Mouse (Mus musculus): ENCODE measurements around the gene Tmem109.

Tmem109 gene

DNA sequence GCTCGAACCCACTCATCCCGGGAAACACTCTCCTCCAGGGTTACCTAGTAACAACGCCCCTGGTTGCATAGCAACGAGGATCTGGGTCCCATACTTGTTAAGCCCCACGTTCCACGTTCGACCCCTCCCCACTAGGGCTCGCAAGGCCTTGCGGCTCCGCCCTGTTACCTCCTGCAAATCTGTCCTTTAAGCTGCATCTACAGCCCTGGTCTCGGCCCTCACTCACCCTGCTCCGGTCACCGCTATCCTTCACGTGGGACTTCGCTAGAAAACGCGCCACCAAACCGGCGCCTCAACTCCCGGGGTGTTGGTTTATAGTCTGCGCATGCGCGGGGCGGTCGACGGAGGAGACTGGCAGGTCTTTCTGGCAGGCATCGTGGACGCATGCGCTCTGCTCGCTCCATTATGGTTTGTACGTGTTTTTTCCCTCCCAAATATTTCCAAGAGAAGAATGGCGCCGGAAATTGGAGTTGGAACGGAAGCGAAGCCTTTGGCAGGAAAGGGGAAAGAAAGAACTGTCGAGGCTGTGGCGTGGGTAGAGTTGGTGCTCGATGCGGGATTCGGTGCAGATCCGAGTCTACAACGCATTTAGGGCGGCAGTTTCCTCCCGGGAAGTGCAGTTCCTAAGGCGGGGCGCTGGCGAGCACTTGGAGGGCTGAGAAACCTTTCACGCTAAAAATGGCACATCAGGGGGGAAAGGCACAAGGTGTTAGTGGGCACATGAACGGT lies at the start of gene Tmem109:
Tmem109 (minus strand) TSS at position 576 of the 729 bp plus-strand sequence.
- ATAC-seq (ENCODE audit: insufficient number of reproducible peaks, low FRiP score, low TSS enrichment), result peak; percentile 82

DNA sequence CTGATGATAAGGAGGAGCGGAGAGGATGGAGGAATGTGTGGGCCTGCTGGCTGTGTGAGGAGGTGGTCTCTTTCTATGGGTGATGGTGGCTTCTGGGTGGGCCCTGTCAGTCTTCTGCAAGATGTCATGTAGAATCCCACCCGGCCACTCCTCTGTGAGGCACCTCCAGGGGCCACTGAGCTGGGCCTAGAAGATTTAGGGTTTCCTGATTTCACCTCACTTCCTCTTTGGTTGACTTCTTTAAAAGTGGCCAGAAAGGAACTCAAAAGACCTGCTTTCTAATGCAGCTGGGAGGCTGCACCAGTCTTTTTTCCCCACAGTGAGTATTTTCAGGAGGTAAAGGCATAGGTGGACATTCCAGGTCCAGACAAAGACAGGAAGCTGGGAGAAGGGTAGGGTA lies 48.8 kb upstream of the Tmem109 start:
- ATAC-seq (ENCODE audit: insufficient number of reproducible peaks, low FRiP score, low TSS enrichment), result no peak

DNA sequence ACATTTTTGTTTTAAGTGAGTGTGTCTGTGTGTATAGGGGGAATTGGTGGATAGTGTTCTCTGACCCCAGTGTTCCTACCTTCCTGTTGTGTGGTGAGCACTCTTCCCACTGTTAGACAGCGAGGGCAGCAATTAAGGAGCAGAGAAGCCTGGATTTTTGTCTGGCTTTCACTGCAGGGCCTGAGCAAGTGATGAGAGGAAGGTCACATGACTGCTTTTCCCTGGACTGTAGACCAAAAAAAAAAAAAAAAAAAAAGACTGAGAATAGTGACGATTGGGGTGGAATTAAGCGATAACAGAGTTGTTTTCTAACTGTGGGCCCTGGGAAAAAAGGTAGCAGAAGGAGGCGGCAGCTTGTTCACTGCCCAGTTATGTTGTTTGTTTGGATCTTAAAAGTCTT lies 44.9 kb upstream of the Tmem109 start:
- no peak for ATAC-seq (ENCODE audit: insufficient number of reproducible peaks, low FRiP score, low TSS enrichment)

DNA sequence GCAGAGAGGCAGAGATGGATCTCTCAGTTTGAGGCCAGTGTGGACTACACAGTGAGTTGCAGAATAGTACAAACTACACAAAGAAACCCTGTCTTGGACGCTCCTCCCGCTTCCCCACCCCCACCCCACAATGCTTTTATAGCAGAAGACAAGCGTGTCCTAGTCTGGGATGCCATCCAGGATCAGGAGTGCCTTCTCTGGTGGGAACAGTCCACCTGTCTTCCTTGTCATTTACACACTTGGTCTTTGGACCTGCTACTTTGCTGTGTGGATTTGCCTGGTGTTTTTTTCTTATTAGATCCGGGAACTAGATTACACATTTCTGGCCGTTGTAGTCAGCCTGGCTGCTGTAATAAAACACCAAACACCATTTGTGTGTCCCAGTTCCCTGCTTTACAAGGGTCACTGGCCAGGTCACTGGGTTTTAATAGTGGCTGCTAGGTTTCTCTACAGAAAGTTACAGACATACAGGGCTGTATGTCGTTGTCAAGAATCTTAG lies 44.4 kb upstream of the Tmem109 start:
- no peak for ATAC-seq (ENCODE audit: insufficient number of reproducible peaks, low FRiP score, low TSS enrichment)

DNA sequence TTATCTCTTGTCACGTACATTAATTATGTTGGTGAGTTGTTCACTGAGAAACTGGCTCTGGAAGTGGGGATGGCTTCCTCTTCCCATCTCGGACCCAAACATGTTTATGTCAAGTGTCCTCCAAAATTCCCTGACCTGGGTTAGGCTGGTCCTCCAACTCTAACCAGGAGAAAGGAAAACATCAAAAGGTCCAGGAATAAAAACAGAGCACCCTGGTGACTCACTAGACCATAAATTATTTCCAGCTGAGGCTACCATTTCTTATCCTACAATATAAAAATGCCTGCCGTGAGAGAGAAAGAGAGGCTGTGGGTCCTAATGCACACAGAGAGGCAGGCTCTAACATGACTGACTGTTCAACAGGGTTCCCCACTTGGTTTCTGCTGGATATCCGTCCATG lies 42.4 kb upstream of the Tmem109 start:
- ATAC-seq (ENCODE audit: insufficient number of reproducible peaks, low FRiP score, low TSS enrichment), result no peak

DNA sequence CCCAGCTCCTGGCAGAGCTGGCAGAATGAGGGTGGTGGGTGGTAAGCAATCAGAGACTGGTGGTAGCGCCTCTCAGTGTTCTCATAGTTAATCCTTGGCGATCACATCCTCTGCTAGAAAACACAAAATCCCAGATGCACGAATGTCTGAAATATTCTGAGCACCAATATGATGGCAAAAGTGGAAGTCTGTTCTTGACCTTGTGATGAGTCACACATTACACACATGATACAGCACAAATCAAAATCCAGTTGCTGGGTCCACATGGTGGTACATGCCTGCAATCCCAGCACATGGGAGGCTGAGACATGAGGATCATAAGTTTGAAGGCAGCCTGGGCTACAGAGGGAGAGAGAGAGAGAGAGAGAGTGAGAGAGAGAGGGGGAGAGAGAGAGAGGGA lies 39.3 kb upstream of the Tmem109 start:
- ATAC-seq (ENCODE audit: insufficient number of reproducible peaks, low FRiP score, low TSS enrichment), result no peak

DNA sequence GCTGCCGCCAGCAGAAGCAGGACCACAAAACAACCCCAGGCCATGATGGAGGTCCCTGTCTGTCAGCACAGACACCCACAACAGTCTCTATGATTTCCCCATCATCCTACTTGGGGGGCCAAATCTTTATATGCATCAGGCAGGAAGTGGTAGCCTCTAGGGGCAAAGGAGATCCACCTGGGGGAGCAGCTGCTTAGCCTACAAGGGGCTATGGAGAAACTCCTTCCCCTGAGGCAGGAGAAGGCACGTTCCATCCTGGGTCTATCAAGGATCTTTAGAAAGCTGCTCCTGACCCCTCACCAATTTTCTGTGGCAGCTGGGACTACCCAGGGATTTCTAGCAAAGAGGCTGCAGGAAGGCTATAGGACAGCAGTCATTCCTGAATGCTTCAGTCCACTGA lies 38.7 kb upstream of the Tmem109 start, which contains the start of gene Zp1:
Zp1 (minus strand) TSS at position 101 of the 400 bp plus-strand sequence.
- ATAC-seq (ENCODE audit: insufficient number of reproducible peaks, low FRiP score, low TSS enrichment), result no peak

DNA sequence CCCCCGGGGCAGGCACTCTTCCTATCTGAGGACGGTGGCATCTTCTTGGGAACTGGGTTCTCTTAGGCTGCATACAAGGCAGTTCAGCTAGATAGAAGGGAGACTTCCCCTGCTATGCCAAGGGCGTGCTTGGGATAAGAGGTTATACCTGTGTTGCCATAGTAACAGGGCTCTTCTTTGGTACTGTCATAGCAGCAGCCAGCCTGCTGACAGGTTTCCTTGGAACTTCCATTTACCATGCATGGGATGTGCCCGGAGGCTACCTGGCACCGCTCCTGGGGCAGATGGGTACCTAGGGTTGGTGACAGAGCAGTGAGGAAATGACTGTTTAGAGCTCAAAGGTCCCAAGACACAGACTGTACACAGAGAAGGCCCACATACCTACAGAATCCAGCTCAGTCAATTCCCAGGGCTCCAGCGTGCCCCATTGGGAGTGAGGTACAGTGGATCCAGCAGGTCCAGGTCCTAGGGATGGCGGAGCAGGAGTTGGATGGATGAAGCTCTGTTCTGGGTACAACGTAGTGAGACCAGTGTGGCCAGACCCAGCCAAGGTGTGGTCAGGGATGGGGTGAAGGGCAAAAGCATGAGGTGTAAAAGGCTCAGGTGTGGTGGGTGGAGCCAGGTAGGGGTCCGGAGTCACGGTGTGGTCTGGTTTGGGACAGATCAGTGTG lies 36.7 kb upstream of the Tmem109 start:
- no peak for ATAC-seq (ENCODE audit: insufficient number of reproducible peaks, low FRiP score, low TSS enrichment)

DNA sequence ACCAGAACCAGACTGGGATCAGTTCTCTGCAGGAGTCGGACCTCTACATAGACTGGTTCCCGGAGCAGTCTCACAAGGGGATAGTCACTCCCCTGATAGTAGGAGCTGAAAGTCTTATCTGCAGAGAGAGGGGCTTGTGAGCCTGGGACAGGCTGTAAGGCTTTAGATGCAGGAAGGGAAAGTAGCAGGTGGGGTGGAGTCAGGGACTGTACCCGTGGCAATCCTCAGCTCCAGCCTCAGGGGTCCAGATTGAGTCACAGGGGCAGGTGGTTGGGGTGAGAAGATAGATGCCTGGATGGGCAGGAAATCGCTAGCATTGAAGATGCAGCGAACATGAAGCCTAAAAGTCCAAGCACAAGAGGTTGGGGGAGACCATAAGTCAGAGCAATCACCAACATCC lies 34.7 kb upstream of the Tmem109 start:
- ATAC-seq (ENCODE audit: insufficient number of reproducible peaks, low FRiP score, low TSS enrichment), result no peak

DNA sequence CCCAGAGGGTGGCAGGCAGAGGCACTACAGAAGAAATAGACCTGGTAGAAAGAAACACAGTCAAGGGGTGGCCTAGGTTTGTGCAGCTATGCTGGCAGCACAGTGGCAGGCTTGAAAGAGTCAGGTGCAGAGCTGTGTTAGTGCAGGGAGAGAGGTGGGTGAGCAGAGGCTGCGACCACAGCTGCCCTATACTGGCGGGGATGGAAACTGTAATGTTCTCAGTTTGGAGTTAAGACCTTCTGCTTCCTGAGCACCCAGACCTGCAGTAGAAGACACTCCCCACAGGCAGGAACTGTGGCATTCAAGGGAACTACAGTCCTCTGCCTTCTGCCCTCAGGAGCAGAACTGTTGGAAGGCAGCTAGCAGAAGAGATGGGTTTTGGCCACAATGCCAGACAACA lies 33.1 kb upstream of the Tmem109 start:
- ATAC-seq (ENCODE audit: insufficient number of reproducible peaks, low FRiP score, low TSS enrichment), result no peak

DNA sequence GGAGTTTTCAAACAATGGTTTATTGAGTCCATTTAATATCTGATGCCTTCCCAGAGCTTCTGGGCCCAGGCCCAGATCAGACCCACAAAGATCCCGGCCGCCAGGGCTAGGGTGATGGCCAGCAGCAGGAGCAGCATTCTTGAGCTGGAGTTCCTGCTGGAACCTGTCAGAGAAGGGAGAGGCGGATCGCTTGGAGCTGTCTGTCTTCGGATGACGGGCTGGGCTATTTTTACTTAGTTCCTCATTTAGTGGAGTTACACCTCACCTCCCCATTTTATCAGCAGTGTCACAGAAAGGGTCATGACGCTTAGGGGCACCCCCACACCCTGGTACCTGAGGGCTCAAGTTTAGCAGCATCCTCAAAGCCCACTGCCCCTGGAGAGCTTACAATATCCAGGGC lies 32.5 kb upstream of the Tmem109 start:
- no peak for ATAC-seq (ENCODE audit: insufficient number of reproducible peaks, low FRiP score, low TSS enrichment)

DNA sequence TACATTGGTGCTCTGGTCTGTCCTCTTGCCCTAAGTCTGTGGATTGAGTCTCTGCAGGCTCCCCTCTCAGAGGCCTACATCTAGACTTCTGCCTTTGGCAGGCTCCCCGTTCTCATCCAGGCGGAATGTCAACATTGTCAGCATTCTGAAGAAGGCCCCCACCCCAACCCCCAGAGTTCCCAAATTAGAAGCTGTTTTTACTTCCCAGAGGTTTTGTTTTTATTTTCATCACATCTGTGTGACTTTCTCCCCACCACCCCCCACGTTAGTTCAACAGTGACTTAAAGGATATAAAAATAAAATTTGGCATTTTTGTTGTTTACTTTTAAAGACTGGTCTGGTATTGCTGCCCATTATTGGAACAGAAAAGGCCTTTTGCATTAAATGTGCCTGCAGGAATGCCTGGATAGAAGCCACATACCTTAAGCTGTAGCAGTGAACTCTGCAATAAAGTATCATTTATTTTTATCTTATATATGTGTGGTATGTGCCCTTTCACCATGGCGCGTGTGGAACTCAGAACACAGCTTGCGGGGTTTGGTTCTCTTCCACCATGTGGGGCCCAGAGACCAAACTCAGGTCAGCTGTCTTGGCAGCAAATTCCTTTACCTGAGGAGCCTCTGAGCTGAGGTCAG lies 27.4 kb upstream of the Tmem109 start:
- no peak for ATAC-seq (ENCODE audit: insufficient number of reproducible peaks, low FRiP score, low TSS enrichment)

DNA sequence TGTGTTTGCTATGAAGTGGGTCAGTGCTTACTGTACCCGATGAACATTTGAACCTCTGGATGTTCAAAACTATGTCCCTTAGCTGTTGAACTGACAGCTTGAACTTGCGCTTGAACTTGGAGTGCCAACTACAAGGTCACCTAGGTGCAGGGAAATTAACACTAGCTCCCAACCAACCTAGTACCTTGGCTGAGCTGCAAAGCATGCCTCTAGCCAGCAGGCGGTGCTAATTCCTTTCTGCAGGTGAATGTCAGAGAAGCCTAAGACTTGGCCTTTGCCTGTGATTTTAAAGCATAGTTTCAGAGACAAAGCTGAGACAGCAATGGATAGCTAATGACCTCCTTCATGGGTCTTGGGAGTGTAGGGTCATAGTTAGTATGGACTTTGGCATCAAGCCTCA lies 26.1 kb upstream of the Tmem109 start:
- ATAC-seq (ENCODE audit: insufficient number of reproducible peaks, low FRiP score, low TSS enrichment), result no peak; the same call in 1 of the 2 replicates

DNA sequence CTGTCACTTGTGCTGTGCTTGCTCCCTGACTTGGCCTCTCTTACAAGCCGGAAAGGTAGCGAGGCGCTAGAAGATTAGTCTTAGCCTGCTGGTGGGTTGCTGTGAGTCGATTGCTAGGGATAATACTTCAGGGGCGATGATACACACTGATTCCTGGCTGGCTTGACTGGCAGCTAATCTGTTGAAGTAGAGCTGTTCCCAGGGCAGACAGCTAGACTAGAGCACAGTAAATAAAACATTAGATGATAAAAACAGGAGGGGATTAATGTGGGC lies 23.9 kb upstream of the Tmem109 start:
- no peak for ATAC-seq (ENCODE audit: insufficient number of reproducible peaks, low FRiP score, low TSS enrichment)

DNA sequence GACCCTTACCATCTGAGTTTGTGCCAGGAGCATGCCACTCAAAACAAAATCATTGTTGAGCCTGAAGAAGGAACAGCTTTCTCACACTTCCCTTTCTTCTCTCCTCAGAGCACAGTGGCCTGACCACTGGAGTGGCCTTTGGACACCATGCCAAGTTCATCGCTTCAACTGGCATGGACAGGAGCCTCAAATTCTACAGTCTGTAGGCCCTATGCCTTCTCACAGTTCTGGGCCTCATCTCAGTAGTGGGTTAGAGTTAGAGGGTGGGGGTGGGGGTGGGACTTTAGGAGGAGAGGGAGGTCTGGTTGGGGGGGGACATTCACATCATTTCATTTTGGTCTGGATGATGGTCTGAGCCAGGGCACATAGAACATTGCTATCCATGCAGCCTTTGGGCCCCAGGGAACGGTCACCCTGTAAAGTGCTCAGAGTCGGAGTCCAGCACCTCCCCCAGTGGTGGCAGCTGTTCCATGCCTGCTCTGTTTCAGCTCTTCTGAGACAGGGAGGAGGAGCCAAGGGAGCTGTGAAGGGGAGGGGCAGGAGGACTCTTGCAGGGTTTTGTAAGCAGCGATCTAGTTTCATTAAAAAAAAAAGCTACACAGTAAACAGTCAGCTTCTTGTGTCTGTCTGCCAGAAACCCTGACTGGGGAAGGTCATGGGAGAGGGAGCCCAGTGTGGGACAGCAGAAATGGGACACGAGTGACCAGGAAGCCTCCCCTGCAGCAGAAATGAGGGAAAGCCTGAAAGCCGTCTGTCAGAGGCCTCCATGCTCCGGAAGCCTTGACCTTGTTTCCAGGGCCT lies 23.3 kb upstream of the Tmem109 start:
- ATAC-seq (ENCODE audit: insufficient number of reproducible peaks, low FRiP score, low TSS enrichment), result peak; percentile 57

DNA sequence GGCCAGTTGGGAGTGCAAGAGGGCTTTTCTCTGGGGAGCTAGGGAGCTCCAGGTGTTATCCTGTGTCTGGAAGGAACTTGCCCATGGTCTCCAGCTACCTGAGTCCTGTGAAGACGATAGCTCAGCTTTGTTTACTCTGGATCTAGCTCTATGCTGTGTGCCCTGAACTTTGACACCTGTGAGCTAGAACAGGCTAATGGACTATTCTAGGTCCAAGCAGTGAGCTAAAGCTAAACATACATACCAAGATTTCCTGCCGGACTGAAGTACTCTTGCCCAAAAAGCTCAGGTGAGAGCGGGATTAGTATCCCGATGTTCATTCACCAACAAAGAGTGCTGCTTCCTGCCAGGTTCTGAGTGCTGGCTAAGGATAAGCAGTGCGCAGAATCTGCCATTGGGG lies 22.7 kb upstream of the Tmem109 start:
- no peak for ATAC-seq (ENCODE audit: insufficient number of reproducible peaks, low FRiP score, low TSS enrichment)

DNA sequence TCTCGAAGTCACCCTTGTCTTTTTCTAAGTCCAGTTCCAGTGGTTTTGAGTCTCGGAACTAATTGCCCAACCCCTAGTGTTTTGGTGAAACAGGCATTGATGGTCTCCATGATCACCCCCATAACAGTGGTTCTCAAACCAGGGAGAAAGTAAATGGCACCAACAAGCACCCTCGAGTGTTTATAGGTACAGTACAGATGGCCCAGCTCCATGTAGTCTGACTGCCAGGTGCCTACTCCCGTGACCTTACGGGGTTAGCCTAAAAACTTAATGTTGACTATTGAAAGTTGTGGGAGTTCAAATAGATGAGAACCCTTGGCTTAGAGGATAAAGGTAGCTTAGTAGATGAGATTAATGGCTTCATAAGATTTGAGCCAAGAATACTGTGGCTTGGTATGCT lies 19.2 kb upstream of the Tmem109 start:
- ATAC-seq (ENCODE audit: insufficient number of reproducible peaks, low FRiP score, low TSS enrichment), result no peak

DNA sequence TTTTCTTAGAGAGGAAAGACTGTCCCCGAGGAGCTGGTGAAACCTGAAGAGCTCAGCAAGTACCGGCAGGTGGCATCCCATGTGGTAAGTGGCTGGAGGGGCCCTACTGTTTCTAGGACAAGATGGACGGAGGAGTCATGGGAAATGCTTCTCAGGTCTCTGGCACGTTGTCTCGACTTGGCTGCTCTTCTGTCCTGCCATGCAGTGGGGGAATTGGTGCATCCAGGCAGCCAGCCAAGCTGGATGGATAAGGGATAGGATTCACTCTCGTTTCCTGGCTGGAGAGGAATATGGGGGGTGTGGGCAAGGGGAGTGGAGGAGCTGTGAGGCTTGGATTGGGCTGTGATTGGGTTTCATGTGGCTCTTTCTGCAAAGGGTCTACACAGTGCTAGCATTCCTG lies 18.5 kb upstream of the Tmem109 start:
- no peak for ATAC-seq (ENCODE audit: insufficient number of reproducible peaks, low FRiP score, low TSS enrichment)

DNA sequence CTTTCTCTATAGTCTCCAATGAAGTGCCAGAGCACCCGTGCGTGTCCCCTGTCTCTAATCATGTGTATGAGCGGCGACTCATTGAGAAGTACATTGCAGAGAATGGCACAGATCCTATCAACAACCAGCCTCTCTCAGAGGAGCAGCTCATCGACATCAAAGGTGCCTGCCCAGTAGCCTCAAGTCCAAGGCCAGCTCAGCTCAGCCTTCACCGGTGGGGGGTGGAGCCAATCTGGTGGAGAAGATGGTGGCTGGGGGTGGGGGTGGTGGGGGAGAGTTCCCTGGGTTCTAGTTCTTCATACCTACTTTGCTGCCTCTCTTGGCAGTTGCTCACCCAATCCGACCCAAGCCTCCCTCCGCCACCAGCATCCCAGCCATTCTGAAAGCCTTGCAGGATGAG lies 15.7 kb upstream of the Tmem109 start:
- ATAC-seq (ENCODE audit: insufficient number of reproducible peaks, low FRiP score, low TSS enrichment), result no peak

DNA sequence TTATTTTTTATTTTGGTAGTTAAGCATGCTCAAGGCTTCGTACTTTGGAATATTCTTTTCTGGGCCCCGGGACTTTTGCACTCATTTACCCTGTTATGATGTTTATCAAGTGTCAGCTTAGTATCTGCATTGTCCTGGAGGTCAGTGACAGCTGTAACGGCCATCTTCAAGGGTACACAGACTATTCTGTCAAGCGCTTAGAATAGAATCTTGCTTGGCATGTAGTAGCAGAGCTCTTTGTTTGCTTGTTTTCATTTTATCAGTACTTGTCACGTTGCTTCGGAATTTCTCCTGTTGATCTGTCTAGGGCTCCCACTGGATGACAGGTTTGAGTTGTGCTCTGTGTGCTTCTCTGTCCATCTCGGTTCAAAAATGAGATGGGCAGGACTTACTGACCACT lies 15.0 kb upstream of the Tmem109 start:
- ATAC-seq (ENCODE audit: insufficient number of reproducible peaks, low FRiP score, low TSS enrichment), result no peak

DNA sequence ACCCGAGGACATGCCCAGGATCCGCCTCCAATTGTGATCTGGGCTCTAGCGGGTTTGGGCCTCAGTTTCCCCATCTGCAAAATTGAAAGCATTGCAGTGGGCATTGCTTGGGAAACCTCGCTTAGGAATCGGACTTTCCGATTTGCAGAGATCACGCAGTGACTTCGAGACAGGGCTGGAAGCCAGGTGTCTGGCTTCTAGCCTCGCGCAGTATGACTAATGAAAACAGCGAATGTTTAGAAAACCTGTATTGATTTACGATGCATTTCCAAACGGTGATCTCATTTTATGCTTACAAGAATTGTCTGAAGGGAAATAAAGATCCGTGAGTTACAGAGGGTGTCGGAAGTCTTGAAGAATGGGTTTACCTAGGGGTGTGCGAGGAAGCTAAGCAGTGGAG lies 13.9 kb upstream of the Tmem109 start:
- no peak for ATAC-seq (ENCODE audit: insufficient number of reproducible peaks, low FRiP score, low TSS enrichment)
